Mouse (Mus musculus): ENCODE data around the gene Bbc3. TPM values are rescaled to one million over a fixed set of nuclear protein-coding genes. Genes with fewer than 3 reads are reported as not detected.

Gene Bbc3
- polyA plus RNA-seq, 1 experiment: 5.0 TPM

Other genes with a start within 250 kb of the Bbc3 start
- 0.06 and 0.07 TPM in 2 replicates for gene Zfp541, start 246.6 kb upstream of the Bbc3 start, polyA plus RNA-seq (2012; rRNA removed)
- 172 and 208 TPM in 2 replicates for gene Napa, start 209.9 kb upstream of the Bbc3 start, polyA plus RNA-seq (2012; rRNA removed)
- gene Kptn, start 188.5 kb upstream of the Bbc3 start, polyA plus RNA-seq (2012; rRNA removed): 27.2 and 28.0 TPM in 2 replicates
- gene Slc8a2, start 178.6 kb upstream of the Bbc3 start, polyA plus RNA-seq (2012; rRNA removed): 3.8 and 6.6 TPM in 2 replicates
- gene Meis3, start 133.3 kb upstream of the Bbc3 start, polyA plus RNA-seq (2012; rRNA removed): 38.4 and 47.7 TPM in 2 replicates
- gene Dhx34, start 86.4 kb upstream of the Bbc3 start, polyA plus RNA-seq (2012; rRNA removed): 13.8 and 15.2 TPM in 2 replicates
- 1.6 and 1.7 TPM in 2 replicates for gene C5ar2, start 64.2 kb upstream of the Bbc3 start, polyA plus RNA-seq (2012; rRNA removed)
- gene C5ar1, start 48.9 kb upstream of the Bbc3 start, polyA plus RNA-seq (2012; rRNA removed): 11.8 and 16.8 TPM in 2 replicates
- 26.5 and 36.7 TPM in 2 replicates for gene Inafm1, start 34.8 kb upstream of the Bbc3 start, polyA plus RNA-seq (2012; rRNA removed)
- gene Ccdc9, start 21.6 kb upstream of the Bbc3 start, polyA plus RNA-seq (2012; rRNA removed): 61.4 and 104 TPM in 2 replicates
- 82.4 and 93.7 TPM in 2 replicates for gene Sae1, start 79.4 kb downstream of the Bbc3 start, polyA plus RNA-seq (2012; rRNA removed)
- 23.2 and 29.9 TPM in 2 replicates for gene Zc3h4, start 92.5 kb downstream of the Bbc3 start, polyA plus RNA-seq (2012; rRNA removed)
- 59.4 and 67.6 TPM in 2 replicates for gene Tmem160, start 144.4 kb downstream of the Bbc3 start, polyA plus RNA-seq (2012; rRNA removed)
- 0.10 TPM in 1 of 2 replicates, not detected in the other for gene Npas1, start 169.3 kb downstream of the Bbc3 start, polyA plus RNA-seq (2012; rRNA removed)